In genomic region chr1:92144868-92145534, GRCm38 (mm10) we compare ENCODE assay signal across 16 mouse cellular contexts. TPM values are rescaled to one million over a fixed set of nuclear protein-coding genes. Genes with fewer than 3 reads are reported as not detected.
DNase-seq lines count a peak whose midpoint lies in the region; ATAC-seq and TF ChIP-seq lines count a peak whose summit lies in the region.
"Had no signal": no experiment of that assay in that cellular context is flagged by ENCODE, and none has a peak within 500 bp of the region (broad histone marks: within the 10 kb centered on the region; RNA-seq: fewer than 3 reads in every experiment).

No protein-coding gene starts in this region.

- intact Hi-C loops in heart, postnatal 36 days (cut with DNase I): no loop called here

- DNase-seq in heart, postnatal 36 days: peak; percentile 22 to 34
- no peak for DNase-seq in neural tube, embryonic 10.5 days (ENCODE audit: extremely low spot score, low spot score)
- DNase-seq in gastrocnemius, postnatal 25 days: peak; percentile 56
- no peak for DNase-seq in liver, postnatal 0 days
- DNase-seq in lung, postnatal 36 days: no peak
- DNase-seq: cerebellum, adult 9-11 months; lung, adult 18-20 months; right cerebral cortex, adult 18-20 months; thymus, postnatal 14 days had no signal

- no peak for ATAC-seq in heart, embryonic 12.5 days (ENCODE audit: insufficient number of reproducible peaks, low FRiP score)
- peak; percentile 58 for ATAC-seq in neural tube, embryonic 14.5 days (ENCODE audit: low read depth)
- no peak for ATAC-seq in liver, postnatal 0 days
- ATAC-seq: inflammation-experienced regulatory T-cells, adult 6 months had no signal

- no peak overlapping the region for H3K4me2 ChIP-seq in heart, embryonic 12.5 days
- no peak overlapping the region for H3K4me2 ChIP-seq in neural tube, embryonic 14.5 days (ENCODE audit: low read depth, low read length)
- H3K4me2 ChIP-seq in liver, postnatal 0 days (ENCODE audit: low read depth, low read length): no peak overlapping the region
- H3K4me2 ChIP-seq: midbrain, embryonic 12.5 days had no signal

- no peak for TF ChIP-seq CTCF in small intestine, adult 2 months (IDR thresholded peaks at IDR 0.05; ENCODE audit: extremely low read depth, insufficient read length, insufficient replicate concordance, low read depth, low read length)
- TF ChIP-seq CTCF in liver, postnatal 0 days (IDR thresholded peaks at IDR 0.05; ENCODE audit: low read depth): no peak

- H3K4me1 ChIP-seq in heart, embryonic 12.5 days (replicated peaks): peaks cover 40% of the 10 kb centered on the region
- H3K4me1 ChIP-seq in neural tube, embryonic 14.5 days (ENCODE audit: control insufficient read depth, insufficient read depth, low read length): peaks cover 12% of the 10 kb centered on the region
- peaks cover 18% of the 10 kb centered on the region for H3K4me1 ChIP-seq in small intestine, adult 2 months (ENCODE audit: control insufficient read depth, insufficient read depth, insufficient read length, low read length)
- H3K4me1 ChIP-seq in liver, postnatal 0 days (ENCODE audit: insufficient read depth): peaks cover 7% of the 10 kb centered on the region

- no peak overlapping the region for H3K9ac ChIP-seq in heart, embryonic 12.5 days
- H3K9ac ChIP-seq in neural tube, embryonic 14.5 days (replicated peaks; ENCODE audit: low read depth, low read length): no peak overlapping the region
- no peak overlapping the region for H3K9ac ChIP-seq in liver, postnatal 0 days (replicated peaks)
- H3K9ac ChIP-seq: midbrain, embryonic 12.5 days had no signal

- WGBS in heart, embryonic 12.5 days: 77% methylated on average over 6 of the region's 6 CpGs
- 44% methylated on average over 6 of the region's 6 CpGs for WGBS in neural tube, embryonic 14.5 days
- 31% methylated on average over 6 of the region's 6 CpGs for WGBS in small intestine, adult 2 months
- 77% methylated on average over 6 of the region's 6 CpGs for WGBS in liver, postnatal 0 days (ENCODE audit: insufficient replicate concordance)

- H3K27me3 ChIP-seq in heart, embryonic 12.5 days (replicated peaks): no peaks in the 10 kb centered on the region
- H3K27me3 ChIP-seq in neural tube, embryonic 14.5 days (ENCODE audit: control insufficient read depth, insufficient read depth, low read length): no peaks in the 10 kb centered on the region
- H3K27me3 ChIP-seq in small intestine, adult 2 months (ENCODE audit: control insufficient read depth, insufficient read depth, low read length): no peaks in the 10 kb centered on the region
- no peaks in the 10 kb centered on the region for H3K27me3 ChIP-seq in liver, postnatal 0 days (ENCODE audit: insufficient read depth, low read length)
- H3K27me3 ChIP-seq: CH12.LX; midbrain, embryonic 12.5 days had no signal

- H3K9me3 ChIP-seq in heart, embryonic 12.5 days (replicated peaks): no peaks in the 10 kb centered on the region
- H3K9me3 ChIP-seq in neural tube, embryonic 14.5 days (ENCODE audit: control insufficient read depth, low read length): no peaks in the 10 kb centered on the region
- no peaks in the 10 kb centered on the region for H3K9me3 ChIP-seq in liver, postnatal 0 days (ENCODE audit: low read length)
- H3K9me3 ChIP-seq: midbrain, embryonic 12.5 days had no signal

- no peak overlapping the region for H3K27ac ChIP-seq in heart, embryonic 12.5 days (ENCODE audit: poor library complexity, severe bottlenecking)
- H3K27ac ChIP-seq in neural tube, embryonic 14.5 days (ENCODE audit: low read depth, low read length): peak overlapping the region; percentile 22; the same call in 1 of the 2 replicates
- H3K27ac ChIP-seq in small intestine, adult 2 months (ENCODE audit: insufficient read depth, low read depth, low read length): peak overlapping the region; percentile 94
- no peak overlapping the region for H3K27ac ChIP-seq in liver, postnatal 0 days (ENCODE audit: low read depth)
- H3K27ac ChIP-seq: midbrain, embryonic 12.5 days had no signal

- TF ChIP-seq POLR2A in small intestine, adult 2 months (IDR thresholded peaks at IDR 0.05; ENCODE audit: low read depth, low read length): no peak

- TF ChIP-seq EP300 in liver, postnatal 0 days (IDR thresholded peaks at IDR 0.05; ENCODE audit: low read depth): no peak

- H3K36me3 ChIP-seq in heart, embryonic 12.5 days: 0 out of 2 replicates have a peak, but pooled peaks cover 13% of the 10 kb centered on the region
- H3K36me3 ChIP-seq in neural tube, embryonic 14.5 days (ENCODE audit: control insufficient read depth, insufficient read depth, low read length): no peaks in the 10 kb centered on the region
- peaks cover 5% of the 10 kb centered on the region for H3K36me3 ChIP-seq in small intestine, adult 2 months (ENCODE audit: control insufficient read depth, insufficient read depth, low read length)
- no peaks in the 10 kb centered on the region for H3K36me3 ChIP-seq in liver, postnatal 0 days (replicated peaks; ENCODE audit: insufficient read depth, low read length)

- no peak overlapping the region for H3K4me3 ChIP-seq in heart, embryonic 12.5 days
- no peak overlapping the region for H3K4me3 ChIP-seq in neural tube, embryonic 14.5 days (ENCODE audit: low read depth, low read length)
- H3K4me3 ChIP-seq in small intestine, adult 2 months (ENCODE audit: low read depth, low read length): no peak overlapping the region
- H3K4me3 ChIP-seq in liver, postnatal 0 days (ENCODE audit: low read depth, low read length): no peak overlapping the region
- H3K4me3 ChIP-seq: erythroblast, embryonic 14.5 days; midbrain, embryonic 12.5 days had no signal

RNA-seq across cellular contexts. Expression of gene Hdac4, which starts 50.5 kb away (rescaled TPM):
- total RNA-seq in heart, postnatal 36 days (2021): 10 to 100 TPM; 48.4 to 52.1 TPM
- 10.1 and 10.8 TPM in 2 replicates for polyA plus RNA-seq in heart, embryonic 12.5 days (2016; fragmentation: Nextera tagmentation; extraction: Ambion mirVana)
- 35.3 and 38.0 TPM in 2 replicates for polyA plus RNA-seq in neural tube, embryonic 14.5 days (2014; fragmentation: Nextera tagmentation; extraction: Ambion mirVana)
- 10 to 100 TPM; 48.2 to 56.6 TPM for total RNA-seq in gastrocnemius, postnatal 25 days (2021)
- 8.4 and 21.0 TPM in 2 replicates for polyA plus RNA-seq in small intestine, adult 2 months (2012; rRNA removed)
- 3.0 and 3.8 TPM in 2 replicates for polyA plus RNA-seq in liver, postnatal 0 days (2015; fragmentation: Nextera tagmentation; extraction: Ambion mirVana)

Comparison
In these comparisons a context has a peak if more than half of its experiments do, and no peak if none do; other contexts are left out.
1. DNase-seq: peak in heart, postnatal 36 days (2 of 2) and gastrocnemius, postnatal 25 days (single experiment); none in neural tube, embryonic 10.5 days (single experiment), liver, postnatal 0 days (single experiment) and lung, postnatal 36 days (single experiment).
2. H3K27ac ChIP-seq: peak in neural tube, embryonic 14.5 days (single experiment) and small intestine, adult 2 months (single experiment); none in heart, embryonic 12.5 days (single experiment) and liver, postnatal 0 days (single experiment).